Mouse (Mus musculus) 416B (cell line): ENCODE measurements at regions not wholly inside any gene's neighbourhood (a gene's known extent, or its start where the extent isn't known, plus 50 kb on each side); places are given as distances from the start of the nearest gene placed in this dataset.

Experiments
- DNase-seq: peaks from one replicate; pipeline ENCODE4 v3.0.0; 2011; ENCODE audit warnings: low read depth

DNA sequence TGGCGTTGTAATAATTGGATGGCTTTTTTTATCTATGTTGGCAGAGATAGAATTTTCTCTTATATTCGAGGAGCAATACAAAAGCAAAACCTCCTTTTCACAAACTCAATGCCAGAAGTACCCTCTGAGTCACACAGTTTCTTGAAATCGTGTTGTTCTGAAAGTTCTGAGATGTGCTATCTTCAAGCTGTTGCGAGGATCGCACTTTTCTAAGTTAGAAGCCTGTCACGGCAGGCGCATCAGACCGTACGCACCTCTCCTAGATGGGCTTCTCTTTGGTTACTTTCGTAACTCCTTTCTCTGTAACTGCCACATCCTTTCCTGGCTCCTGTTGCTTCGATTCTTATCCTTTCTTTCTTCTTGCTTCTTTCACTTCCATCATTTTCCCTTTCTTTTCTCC is 271.2 kb upstream of the Arrdc3 start:
- no peak for DNase-seq

DNA sequence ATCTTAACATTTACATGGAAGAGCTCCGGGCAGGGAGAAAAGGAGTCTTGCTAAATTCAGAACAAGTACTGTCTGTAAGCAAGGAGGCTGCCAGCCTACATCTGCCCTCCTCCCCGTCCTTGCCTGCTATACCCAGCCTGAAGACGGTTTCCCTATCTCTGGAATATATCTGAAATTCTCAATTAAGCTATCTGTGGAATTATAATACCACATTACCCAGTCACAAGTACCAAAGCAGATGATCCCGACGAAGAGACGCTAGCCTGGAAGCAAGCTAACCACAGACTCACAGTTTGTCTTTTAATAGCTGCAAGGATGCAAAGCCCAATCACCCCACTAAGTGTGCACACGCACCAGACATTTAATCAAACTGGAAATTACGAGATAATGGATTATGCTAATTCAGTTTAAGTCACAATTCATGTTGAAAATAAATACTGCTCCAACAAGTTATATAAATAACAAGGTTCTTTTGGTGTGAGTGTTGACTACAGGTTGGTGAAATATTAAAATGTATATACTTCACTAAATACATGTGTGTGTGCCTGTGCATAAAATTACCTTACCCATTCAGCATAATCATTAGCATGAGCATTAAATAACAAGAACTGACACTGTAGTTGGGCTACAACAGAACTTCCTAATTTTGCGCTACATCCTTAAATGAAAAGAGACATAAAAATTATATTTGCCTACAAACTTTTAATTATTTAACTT is 269.9 kb upstream of the Arrdc3 start:
- DNase-seq, result no peak

DNA sequence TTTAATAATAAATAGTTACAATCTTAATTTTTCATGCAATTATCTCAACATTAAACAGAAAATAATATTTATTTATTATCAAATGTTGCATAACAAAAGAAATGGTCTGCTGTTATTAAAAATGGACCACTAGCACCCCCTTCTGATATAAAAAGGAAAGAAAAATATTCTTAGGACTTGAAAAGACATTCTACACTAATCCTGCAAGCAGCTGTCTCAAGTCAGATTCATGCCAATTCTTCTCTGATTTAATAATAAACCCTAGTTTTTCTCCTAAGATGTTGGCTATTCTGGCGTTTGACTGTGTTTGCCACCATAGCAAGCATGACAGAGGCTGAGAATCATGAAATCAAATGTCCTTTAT is 269.3 kb upstream of the Arrdc3 start:
- DNase-seq, result peak; percentile 42

DNA sequence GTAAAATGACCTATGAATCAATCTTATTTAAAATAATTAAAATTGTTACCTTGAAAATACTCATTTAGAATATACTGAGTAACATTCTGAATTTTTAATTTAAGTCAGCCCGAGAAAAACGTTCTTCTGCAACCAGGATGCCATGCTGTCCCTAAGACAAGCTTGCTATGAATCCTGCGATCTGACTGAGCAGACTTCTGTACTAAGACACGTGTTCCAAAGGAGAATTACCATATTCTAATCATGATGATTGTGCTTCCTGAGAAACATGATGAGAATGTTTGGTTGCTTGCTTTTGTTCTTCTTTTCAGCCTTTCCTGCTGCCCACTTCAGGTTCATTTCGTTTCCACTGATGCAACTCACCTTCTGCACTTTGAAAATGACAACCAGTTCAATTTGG is 268.2 kb upstream of the Arrdc3 start:
- DNase-seq, result no peak

DNA sequence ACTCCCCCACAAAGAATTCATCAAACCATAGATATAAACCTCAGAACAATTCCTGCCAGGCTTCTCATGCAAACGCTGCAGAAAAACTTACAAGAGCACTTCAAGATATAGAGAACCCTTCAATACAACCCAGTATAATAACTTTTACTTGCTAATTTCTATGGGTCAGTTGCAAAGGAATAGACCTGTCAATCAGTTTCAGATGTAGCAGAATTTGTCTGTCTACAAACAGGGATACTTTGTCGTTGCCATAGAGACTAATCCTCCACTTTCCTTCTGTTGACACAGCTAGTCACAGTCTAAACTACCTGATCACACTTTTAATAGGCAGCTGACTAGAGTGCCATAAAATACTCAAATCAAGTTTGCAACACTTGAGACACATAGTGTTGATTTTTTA is 260.2 kb upstream of the Arrdc3 start:
- no peak for DNase-seq

DNA sequence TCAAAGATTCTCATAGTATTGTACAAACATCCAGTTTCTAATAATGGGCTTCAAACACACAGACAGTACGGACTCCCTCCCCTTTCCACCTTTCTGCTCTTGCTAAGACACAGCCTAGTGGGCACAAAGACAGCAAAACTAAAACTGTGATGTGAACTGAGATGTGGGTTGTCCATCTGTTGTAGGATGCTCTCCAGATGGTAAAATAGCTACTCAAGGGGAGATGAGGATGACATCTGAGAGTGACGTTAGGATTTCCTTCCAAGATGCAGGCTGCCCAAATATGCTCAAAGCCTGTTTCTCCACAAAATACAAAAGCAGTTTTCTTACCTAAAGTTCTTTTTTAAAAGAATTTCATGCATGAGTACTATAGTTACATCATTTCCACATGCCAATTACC is 241.8 kb upstream of the Arrdc3 start:
- DNase-seq, result no peak

DNA sequence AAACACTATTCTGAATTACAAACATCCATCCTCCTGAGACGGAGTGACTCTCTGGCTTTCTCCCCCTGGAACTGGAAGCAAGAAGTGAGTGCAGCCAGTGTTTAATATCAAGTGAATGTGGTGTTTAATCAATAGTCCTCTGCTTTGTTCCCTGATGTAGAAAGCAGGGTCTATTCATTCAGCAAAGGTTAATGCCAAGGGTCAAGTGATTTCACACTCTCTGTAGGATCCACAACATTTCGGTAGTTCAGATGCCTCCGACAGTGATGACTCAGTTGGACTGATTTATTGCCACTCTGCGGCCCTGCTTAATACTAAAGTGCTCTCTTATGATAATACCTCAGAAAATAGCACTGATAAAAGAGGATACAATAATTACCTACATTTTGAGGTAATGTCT is 235.6 kb upstream of the Arrdc3 start:
- no peak for DNase-seq

DNA sequence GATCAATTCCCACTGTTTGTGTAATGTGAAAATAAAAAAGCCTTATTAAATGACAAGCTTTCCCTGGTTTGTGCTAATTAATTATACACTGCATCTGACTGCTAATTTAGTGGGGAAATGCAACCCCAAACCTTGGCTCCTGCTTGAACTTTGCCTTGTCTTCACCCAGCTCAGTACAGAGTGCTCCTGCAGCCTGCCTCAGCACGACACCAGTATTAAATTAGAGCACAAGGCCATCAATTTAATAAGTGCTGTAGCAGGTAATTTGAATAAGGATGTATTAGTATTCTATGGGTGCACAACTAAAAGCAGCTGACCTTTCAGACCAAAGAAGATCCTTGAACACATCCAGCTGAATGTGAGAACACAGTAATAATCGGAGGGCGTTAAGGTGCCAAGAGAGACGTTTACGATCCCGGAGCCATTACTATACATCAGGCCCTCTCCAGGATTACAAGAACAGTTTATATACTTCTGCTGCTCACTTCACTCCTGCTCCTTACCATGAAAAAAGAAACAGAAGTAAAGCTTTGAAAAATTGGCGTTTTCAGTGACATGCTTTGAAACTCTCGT is 230.1 kb upstream of the Arrdc3 start:
- no peak for DNase-seq

DNA sequence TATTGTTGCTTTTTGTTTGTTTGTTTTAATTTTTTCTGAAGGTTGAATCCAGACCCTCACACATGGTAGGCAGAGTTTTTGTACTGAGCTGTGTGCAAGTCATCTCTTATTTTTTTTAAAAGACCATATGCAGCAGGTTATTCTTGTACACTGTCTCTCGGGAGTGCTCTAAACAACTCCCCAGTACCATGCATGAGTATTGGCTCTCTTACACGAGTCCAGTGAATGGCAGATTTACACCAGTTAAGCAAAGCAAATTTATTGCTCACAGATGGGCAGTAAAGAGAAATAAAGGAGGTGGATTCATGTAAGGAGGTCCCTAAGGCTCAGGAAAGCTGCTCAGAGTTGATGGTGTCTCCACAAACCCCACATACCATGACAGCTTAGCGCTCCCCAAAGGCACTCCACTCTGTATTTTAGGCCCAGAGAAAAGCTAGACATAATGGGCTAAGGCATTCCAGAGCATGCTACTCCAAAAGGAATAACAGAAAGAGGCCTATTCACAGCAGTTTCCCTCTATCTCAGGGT is 216.9 kb upstream of the Arrdc3 start:
- no peak for DNase-seq

DNA sequence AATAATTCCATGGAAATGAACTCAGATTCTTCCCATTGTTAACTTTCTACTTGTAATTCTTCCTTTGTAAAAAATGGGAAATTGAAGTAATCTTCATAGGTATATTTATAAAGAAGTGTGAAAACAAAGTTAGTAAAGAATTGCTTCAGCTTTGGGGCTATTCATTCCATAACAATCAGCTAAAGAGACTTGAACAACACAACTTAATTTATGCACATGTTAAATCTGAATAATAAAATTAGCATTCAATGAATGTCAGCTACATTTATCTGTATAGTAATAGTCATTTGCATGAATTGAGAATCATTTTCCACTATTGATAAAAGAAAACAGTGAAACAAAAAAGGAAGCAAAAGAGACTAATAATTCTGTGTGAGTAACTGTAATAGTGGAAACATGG is 193.3 kb upstream of the Arrdc3 start:
- DNase-seq, result no peak

DNA sequence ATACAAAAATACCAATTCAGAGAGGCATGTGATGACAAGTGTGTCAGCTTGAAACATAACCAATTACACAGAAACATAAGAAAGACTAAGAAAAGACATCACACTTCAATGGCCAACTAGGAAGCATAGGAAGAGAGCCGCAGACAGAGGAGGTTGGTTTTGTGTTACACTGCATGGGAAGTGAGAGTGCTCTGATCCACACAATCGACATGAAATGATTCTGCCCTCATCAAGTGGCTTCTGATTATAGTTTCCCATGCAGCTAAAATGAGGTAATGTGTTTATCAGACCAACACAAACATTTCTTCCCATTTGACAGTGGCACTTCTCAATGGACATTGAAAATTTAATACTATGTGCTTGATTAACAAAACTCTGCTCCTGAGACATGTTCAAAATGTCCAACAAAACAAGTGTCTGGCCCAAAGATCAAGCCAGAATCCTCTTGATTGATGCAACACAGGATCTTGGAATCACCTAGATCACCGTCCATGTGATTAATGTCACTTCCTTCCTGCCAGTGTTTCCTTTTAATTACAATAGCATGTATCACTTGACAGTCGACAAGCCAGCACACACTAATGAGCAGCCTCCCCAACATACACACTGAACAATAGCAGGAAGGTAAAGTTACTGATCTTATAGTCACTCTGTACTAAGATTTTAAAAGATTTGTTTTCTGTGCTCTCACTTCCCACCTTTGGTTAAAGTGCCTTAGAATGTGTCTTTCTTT is 192.4 kb upstream of the Arrdc3 start:
- no peak for DNase-seq

DNA sequence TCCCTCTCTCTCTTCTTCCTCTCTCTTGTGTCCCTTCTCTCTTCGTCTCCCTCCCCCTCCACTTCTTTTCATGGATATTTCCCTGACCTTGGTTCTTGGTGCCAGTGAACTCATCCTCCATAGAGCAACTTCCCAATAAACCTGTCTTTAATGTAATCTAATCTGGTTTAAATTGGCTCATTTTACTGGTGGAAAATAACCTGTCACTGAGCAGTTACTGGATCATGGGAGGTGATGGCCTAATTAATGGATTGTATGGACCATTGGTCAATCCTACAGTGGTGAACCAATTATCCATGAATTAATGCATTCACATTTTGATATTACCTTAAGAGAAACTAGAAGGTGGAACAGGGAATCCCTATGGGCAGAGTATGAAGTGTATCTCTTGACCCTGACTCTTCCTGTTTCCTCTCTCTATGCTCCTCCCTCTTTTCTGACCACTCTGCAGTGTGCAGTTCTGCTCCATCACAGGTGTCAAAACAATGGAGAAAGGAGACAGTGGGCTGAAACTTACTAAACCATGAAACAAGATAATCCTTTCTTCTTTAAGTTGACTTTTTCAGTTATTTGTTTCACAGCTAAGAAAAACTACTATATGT is 187.5 kb upstream of the Arrdc3 start:
- DNase-seq, result no peak

DNA sequence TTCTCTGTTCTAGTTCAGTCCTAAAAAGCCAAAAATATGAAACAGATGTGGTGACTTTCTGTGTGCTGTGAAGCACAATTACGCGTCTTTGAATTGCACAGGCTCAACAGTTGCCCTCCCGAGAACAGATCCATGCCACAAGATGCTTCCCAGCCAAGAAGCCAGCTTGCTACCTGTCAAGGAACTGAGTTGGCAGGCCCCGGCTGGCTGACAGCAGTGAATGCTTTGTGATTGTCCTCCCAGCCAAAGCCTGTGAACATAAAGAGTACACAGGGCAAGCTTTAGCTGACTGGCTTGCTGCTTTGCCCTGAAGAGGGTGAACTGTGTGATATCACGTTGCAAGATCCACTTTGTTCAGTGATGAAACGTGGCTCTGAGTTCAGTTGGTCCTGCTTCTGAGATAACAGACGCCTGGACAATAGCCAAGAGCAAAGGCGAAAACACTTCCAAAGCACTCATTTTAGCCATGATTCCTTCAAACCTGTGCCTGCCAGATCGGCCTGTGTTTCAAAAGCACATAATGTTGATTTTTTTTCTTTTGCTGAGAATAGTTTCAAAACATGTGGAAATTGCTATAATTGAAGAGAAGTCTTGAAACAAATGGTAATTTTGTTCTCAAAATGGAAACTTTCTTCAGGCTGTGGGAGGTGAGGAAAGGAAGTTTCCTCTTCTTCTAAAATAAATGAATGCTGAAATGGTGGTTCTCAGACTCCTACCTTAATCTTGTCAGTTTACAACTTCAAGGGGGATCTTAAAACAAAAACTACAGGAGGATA is 173.5 kb upstream of the Arrdc3 start:
- no peak for DNase-seq

DNA sequence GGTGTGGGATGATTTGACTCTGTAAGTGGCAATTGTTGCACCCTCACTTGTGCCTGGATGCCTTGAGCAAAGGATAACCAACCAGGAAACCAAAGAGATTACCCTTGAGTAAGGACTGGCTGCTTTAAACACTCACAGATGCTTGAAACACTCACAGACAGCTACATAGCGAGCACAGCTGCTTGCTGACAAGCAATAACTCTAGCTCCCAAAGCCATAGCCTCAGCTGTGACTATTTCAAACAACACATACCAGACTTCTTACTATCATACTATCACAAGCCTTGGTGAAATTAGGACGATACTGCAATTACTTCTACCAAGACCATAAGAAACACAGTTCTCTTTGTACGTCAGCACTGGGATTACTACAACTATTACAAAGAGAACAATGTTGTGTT is 163.9 kb upstream of the Arrdc3 start:
- DNase-seq, result no peak

DNA sequence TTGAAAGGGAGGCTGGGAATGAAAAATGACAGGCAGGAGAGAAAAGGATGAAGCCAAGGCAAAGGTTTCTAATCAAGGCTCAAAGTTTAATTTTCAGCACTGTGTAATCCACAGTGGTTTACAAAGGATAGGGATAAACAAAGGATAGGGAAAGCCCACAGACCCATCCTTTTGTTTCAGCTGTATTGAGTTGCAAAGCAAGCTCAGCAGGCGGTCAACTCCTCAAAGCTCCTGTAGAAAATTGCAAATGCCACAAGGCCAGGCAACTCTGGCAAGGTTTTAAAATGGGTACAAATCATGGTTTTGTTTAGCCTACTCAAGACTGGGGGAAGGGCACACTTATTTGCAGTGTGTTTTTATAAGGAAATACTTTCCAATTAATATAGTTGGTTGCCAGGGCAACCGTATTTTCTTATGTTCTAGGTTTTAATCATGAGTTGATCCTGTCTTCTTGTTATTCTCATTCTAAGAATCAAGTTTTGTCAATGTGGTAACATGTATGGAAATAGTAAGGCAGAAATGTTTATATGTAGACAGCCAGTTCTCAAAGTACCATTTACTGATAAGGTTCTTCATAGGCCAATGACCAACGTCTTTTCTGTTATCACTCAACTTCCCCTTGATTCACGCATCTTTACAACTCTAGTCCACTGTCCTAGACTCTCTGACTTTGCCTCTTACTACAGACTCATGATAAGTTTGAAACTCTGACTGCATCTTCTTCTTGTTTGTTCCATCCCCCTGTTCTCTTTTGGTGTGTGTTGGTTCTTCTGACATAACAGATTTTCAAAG is 159.8 kb upstream of the Arrdc3 start:
- no peak for DNase-seq

DNA sequence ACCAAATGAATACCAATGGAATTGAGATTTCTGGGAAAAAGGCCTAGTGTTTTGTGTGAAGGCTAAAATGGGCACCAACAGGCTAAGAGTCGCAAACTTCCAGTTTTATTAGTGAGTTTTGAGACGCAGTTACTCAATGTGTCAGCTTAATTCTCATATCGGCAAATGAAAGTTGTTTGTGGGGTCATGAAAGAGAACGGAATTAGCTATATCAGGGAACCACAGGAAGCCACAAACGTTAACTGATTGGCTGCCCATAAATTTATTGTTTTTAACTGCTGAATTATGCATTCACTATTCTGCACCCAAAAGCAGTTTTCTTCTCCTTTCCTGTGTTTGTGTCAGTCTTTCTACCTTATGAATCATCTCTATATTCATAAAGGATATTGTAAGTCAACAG is 154.0 kb upstream of the Arrdc3 start:
- no peak for DNase-seq

DNA sequence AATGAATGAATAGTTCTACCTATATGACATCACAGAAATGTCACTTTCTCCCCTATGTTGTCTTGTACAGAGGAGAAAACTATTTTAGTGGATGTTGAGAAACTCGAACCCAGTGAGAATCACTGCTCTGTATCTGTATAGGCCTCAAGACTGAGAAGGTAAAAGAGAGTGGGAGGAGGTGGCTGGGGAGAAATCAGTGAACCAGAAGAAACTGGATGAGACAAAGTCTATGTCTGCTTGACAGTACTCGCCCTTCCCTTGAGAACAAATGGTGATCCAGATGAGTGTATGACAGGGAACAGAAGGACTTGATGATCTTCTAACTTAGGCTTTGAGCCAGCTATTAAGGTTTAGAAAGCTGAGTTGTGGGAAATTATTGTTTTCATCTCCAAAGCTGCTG is 137.2 kb upstream of the Arrdc3 start:
- DNase-seq, result no peak

DNA sequence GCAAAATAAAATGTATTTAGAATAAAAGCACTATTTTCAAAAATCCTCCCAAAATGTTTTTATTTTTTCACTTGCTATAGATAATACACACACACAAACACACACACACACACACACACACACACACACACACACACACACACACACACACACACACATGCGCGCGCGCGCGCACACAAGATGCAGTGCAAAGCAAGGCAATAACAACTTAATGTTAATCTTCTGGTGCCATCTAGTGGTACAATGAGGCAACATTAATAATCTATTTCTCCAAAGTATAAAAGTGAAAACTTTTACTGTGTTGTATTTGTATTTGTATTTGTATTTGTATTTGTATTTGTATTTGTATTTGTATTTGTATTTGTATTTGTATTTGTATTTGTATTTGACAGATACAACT is 136.2 kb upstream of the Arrdc3 start:
- DNase-seq, result peak; percentile 60
